Mouse (Mus musculus): ENCODE results near the gene Foxj2. TPM values are rescaled to one million over a fixed set of nuclear protein-coding genes. Genes with fewer than 3 reads are reported as not detected.

The Foxj2 gene
- polyA plus RNA-seq, 1 experiment from 2014 or later: 8.8 TPM

DNA sequence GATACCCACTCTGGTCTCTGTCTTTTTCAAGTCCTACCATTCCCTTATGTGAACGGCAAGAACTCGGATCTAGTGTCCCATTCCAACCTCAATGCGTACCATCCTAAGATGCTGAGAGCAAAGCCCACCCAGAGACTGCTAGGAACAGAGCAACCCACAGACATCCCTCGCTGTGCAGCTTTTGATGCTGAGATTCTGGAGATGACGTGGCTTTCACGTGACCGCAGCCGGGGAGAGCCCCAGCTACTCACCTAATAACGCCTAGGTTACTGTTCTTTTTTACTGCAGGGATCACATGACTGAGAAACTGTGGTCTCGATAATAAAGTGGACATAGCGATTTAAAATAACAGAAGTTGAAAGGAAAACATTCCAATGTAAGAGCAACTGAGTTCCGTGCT lies 34.8 kb downstream of the Foxj2 start:
- ATAC-seq (ENCODE audit: low read depth): no peak
- Histone ChIP-seq H3K9me3 (ENCODE audit: control insufficient read depth, low read length) (no peaks in the 10 kb centered on the region), H3K4me2 (ENCODE audit: low read depth, low read length) (no peak overlapping the region), H3K36me3 (ENCODE audit: control insufficient read depth, insufficient read depth, low read length) (no peaks in the 10 kb centered on the region), H3K27me3 (ENCODE audit: control insufficient read depth, insufficient read depth, low read length) (no peaks in the 10 kb centered on the region), H3K9ac (replicated peaks; ENCODE audit: low read depth, low read length) (no peak overlapping the region), H3K4me1 (ENCODE audit: control insufficient read depth, insufficient read depth, low read length) (no peaks in the 10 kb centered on the region), H3K4me3 (ENCODE audit: low read depth, low read length) (no peak overlapping the region), H3K27ac (ENCODE audit: low read depth, low read length) (no peak overlapping the region)
- WGBS: 85% methylated on average over 12 of the region's 12 CpGs

DNA sequence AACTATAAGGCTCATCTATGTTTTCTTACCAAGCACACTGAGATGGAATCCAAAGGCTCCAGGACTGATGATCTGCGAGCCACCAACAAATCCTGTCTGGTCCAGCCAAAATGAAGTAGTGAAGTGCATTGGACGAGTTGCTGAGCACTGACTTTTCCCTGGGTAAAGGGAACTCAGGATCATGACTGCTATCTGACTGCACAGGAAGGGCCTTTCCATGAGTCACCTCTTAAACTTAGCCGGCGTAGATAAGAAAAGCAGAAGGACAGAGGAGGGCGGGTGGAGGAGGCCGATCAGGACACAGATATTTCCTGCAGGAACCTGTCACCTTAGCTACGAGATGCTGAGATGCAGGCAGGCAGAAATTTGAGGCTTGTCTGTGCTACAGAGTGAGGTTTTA lies 36.2 kb downstream of the Foxj2 start, which contains the start of gene C3ar1:
TSS of gene C3ar1 (minus strand) at position 207 of the 400 bp plus-strand sequence.
- no peak for ATAC-seq (ENCODE audit: low read depth)
- Histone ChIP-seq H3K36me3 (ENCODE audit: control insufficient read depth, insufficient read depth, low read length) (no peaks in the 10 kb centered on the region), H3K4me3 (ENCODE audit: low read depth, low read length) (no peak within 1 kb of the TSS), H3K9ac (replicated peaks; ENCODE audit: low read depth, low read length) (no peak within 1 kb of the TSS), H3K27me3 (ENCODE audit: control insufficient read depth, insufficient read depth, low read length) (no peaks in the 10 kb centered on the region), H3K9me3 (ENCODE audit: control insufficient read depth, low read length) (no peaks in the 10 kb centered on the region), H3K27ac (ENCODE audit: low read depth, low read length) (no peak within 1 kb of the TSS), H3K4me2 (ENCODE audit: low read depth, low read length) (no peak within 1 kb of the TSS), H3K4me1 (ENCODE audit: control insufficient read depth, insufficient read depth, low read length) (no peaks in the 10 kb centered on the region)
- WGBS: 82% methylated on average over 7 of the region's 7 CpGs

DNA sequence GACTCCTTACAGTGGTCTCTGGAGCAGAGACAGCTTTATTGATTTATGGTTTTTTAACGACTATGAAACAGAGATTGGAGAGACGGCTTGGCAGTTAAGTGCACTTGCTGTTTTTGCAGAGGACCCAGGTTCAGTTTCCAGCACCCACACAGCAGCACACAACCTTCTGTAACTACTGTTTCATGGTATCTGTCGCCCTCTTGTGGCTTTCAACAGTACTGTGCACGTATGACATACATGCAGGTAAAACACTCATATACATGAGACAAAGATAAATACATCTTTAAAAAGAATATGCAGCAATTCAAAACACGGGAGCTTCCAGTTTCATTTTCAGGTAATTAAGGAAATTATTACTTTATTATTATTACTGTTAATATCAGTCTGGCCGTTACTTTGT lies 42.7 kb downstream of the Foxj2 start:
- Histone ChIP-seq H3K4me3 (ENCODE audit: low read depth, low read length) (no peak overlapping the region), H3K9ac (replicated peaks; ENCODE audit: low read depth, low read length) (no peak overlapping the region), H3K4me1 (ENCODE audit: control insufficient read depth, insufficient read depth, low read length) (no peaks in the 10 kb centered on the region), H3K9me3 (ENCODE audit: control insufficient read depth, low read length) (peaks cover 6% of the 10 kb centered on the region; the same call in 1 of the 2 replicates), H3K27ac (ENCODE audit: low read depth, low read length) (no peak overlapping the region), H3K36me3 (ENCODE audit: control insufficient read depth, insufficient read depth, low read length) (no peaks in the 10 kb centered on the region), H3K4me2 (ENCODE audit: low read depth, low read length) (no peak overlapping the region), H3K27me3 (ENCODE audit: control insufficient read depth, insufficient read depth, low read length) (no peaks in the 10 kb centered on the region)
- 82% methylated on average over 6 of the region's 6 CpGs for WGBS
- ATAC-seq (ENCODE audit: low read depth): no peak

DNA sequence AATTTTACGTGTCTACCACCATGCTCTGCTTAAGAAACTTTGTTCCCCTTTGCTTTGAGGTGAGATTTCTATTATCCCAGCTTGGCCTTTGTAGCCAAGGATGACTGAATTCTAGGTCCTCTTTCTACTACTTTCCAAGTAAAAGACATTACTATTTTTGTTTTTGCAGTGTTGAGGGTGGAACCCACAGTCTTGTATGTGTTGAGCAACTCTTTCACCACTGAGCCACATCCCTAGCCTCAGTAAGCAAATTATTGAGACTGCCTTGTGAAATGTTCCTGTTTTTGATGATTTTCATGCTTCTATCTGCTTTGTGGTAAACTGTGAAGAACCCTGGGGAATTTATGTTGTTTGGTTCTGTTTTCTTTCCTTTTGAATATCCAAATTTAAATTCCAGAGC lies 43.2 kb downstream of the Foxj2 start:
- Histone ChIP-seq H3K27me3 (ENCODE audit: control insufficient read depth, insufficient read depth, low read length) (no peaks in the 10 kb centered on the region), H3K36me3 (ENCODE audit: control insufficient read depth, insufficient read depth, low read length) (no peaks in the 10 kb centered on the region), H3K4me1 (ENCODE audit: control insufficient read depth, insufficient read depth, low read length) (no peaks in the 10 kb centered on the region), H3K4me3 (ENCODE audit: low read depth, low read length) (no peak overlapping the region), H3K4me2 (ENCODE audit: low read depth, low read length) (no peak overlapping the region), H3K9ac (replicated peaks; ENCODE audit: low read depth, low read length) (no peak overlapping the region), H3K9me3 (ENCODE audit: control insufficient read depth, low read length) (peaks cover 6% of the 10 kb centered on the region; the same call in 1 of the 2 replicates), H3K27ac (ENCODE audit: low read depth, low read length) (no peak overlapping the region)
- no peak for ATAC-seq (ENCODE audit: low read depth)
- WGBS: 93% methylated on average over 1 of the region's 1 CpGs

DNA sequence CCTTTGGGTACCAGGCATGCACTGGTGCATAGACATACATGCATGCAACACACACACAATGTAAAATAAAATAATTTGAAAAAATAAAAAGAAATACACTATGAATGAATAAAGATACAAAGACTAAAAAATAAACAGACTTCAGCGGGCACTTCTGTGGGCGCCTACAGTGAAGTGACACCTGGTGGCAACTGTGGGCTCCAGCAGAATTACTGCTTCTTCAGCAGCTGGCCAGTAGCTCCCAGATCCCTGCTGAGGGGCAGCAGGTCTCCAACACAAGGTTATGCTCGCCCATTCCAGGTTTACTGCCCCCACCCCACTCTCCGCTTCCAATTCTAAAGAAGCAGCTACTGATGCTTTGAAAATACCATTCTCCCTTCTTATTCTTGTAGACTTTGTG lies 48.2 kb downstream of the Foxj2 start:
- H3K27me3 ChIP-seq (ENCODE audit: control insufficient read depth, insufficient read depth, low read length): no peaks in the 10 kb centered on the region
- H3K9ac ChIP-seq (replicated peaks; ENCODE audit: low read depth, low read length): no peak overlapping the region
- ATAC-seq (ENCODE audit: low read depth): no peak
- H3K36me3 ChIP-seq (ENCODE audit: control insufficient read depth, insufficient read depth, low read length): no peaks in the 10 kb centered on the region
- H3K27ac ChIP-seq (ENCODE audit: low read depth, low read length): no peak overlapping the region
- no peaks in the 10 kb centered on the region for H3K9me3 ChIP-seq (ENCODE audit: control insufficient read depth, low read length)
- no peaks in the 10 kb centered on the region for H3K4me1 ChIP-seq (ENCODE audit: control insufficient read depth, insufficient read depth, low read length)
- 70% methylated on average over 4 of the region's 4 CpGs for WGBS
- no peak overlapping the region for H3K4me2 ChIP-seq (ENCODE audit: low read depth, low read length)
- H3K4me3 ChIP-seq (ENCODE audit: low read depth, low read length): no peak overlapping the region

DNA sequence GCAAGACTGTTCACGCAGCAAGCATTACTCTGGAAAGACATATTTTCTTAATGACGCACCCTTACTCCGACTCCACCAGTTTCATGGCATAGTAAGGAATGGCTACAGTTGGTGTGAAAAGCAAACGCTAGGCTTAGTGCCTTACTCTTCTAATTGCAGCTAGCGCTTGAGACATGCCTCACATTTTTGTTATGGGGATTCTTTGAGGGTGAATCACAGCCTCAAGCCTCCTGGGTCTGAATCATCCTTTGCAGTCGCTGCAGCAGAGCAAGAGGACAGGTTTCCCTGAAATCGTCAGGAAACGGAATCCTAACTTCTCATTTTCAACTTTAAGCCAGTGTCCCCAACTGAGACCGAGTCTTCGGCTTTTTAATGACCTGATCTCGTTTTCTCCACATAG lies 50.1 kb downstream of the Foxj2 start:
- Histone ChIP-seq H3K36me3 (ENCODE audit: control insufficient read depth, insufficient read depth, low read length) (no peaks in the 10 kb centered on the region), H3K4me2 (ENCODE audit: low read depth, low read length) (no peak overlapping the region), H3K9me3 (ENCODE audit: control insufficient read depth, low read length) (no peaks in the 10 kb centered on the region), H3K27ac (ENCODE audit: low read depth, low read length) (no peak overlapping the region), H3K27me3 (ENCODE audit: control insufficient read depth, insufficient read depth, low read length) (no peaks in the 10 kb centered on the region), H3K9ac (replicated peaks; ENCODE audit: low read depth, low read length) (no peak overlapping the region), H3K4me3 (ENCODE audit: low read depth, low read length) (no peak overlapping the region), H3K4me1 (ENCODE audit: control insufficient read depth, insufficient read depth, low read length) (no peaks in the 10 kb centered on the region)
- 88% methylated on average over 11 of the region's 11 CpGs for WGBS
- no peak for ATAC-seq (ENCODE audit: low read depth)

DNA sequence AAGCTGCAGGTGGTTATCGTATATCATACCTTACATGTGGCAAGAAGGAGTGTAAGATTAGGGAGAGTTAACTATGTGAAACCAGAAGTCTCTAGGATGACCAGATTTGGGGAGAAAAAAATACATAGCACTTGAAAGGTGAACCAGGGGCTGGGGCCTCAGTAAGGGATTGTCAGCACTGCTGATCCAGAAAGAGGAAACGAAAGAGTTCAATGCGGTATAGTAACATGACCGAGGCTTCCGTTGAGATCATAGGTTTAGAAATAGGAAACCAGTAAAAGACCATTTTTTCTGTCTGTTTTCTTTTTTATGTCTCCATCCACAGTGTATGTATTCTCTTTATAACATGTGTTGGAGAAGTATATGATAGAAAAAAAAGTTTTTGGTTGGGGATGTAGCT lies 53.1 kb downstream of the Foxj2 start:
- Histone ChIP-seq H3K27ac (ENCODE audit: low read depth, low read length) (no peak overlapping the region), H3K9me3 (ENCODE audit: control insufficient read depth, low read length) (no peaks in the 10 kb centered on the region), H3K9ac (replicated peaks; ENCODE audit: low read depth, low read length) (no peak overlapping the region), H3K4me1 (ENCODE audit: control insufficient read depth, insufficient read depth, low read length) (peaks cover 8% of the 10 kb centered on the region), H3K36me3 (ENCODE audit: control insufficient read depth, insufficient read depth, low read length) (no peaks in the 10 kb centered on the region), H3K27me3 (ENCODE audit: control insufficient read depth, insufficient read depth, low read length) (no peaks in the 10 kb centered on the region), H3K4me2 (ENCODE audit: low read depth, low read length) (no peak overlapping the region), H3K4me3 (ENCODE audit: low read depth, low read length) (no peak overlapping the region)
- ATAC-seq (ENCODE audit: low read depth): no peak
- 99% methylated on average over 5 of the region's 5 CpGs for WGBS

DNA sequence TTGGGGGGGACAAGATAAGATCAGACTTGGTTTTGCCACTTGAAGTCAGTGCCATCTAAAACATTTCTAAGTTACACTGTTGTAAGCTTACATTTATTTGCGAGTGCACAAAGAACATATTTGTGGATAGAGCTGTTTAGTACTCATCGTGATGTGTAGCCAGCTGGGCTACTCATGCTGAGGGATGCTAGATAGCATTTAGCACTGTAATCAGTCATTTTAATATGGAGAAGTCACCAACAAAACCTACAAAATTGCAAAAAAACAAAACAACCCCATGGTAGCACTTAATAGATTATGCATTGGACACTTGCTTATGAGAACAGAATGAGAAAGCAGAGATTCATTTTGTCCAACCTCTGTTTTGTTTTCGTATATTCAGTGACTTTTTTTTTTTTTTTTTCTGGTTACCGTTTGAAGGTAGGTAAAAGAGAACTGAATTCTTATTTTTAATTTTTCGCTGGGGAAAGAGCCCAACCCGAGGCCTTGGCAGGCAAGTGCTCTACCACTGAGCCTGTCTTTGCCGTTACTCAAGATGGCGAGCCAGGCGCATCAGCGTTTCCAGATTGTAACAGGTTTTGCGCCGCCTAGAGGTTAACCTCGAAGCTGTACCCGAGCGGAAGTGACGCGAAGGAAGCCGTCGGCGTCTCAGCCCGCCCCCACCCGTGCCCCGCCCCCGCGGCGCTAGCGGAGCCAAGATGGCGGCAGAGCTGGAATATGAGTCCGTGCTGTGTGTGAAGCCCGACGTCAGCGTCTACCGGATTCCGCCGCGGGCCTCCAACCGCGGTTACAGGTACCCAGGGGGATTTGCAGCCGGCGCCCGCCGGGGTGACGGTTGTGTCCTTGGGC lies 54.4 kb downstream of the Foxj2 start, which contains the start of gene Necap1:
TSS of gene Necap1 (plus strand) at position 604 of the 849 bp plus-strand sequence.
- H3K27ac ChIP-seq (ENCODE audit: low read depth, low read length): peak within 1 kb of the TSS; percentile 92
- H3K4me2 ChIP-seq (ENCODE audit: low read depth, low read length): peak within 1 kb of the TSS; percentile 62
- ATAC-seq (ENCODE audit: low read depth): peak; percentile 98
- WGBS: 9% methylated on average over 40 of the region's 43 CpGs
- peaks cover 8% of the 10 kb centered on the region for H3K4me1 ChIP-seq (ENCODE audit: control insufficient read depth, insufficient read depth, low read length)
- H3K36me3 ChIP-seq (ENCODE audit: control insufficient read depth, insufficient read depth, low read length): no peaks in the 10 kb centered on the region
- peak within 1 kb of the TSS; percentile 78 for H3K4me3 ChIP-seq (ENCODE audit: low read depth, low read length)
- peak within 1 kb of the TSS; percentile 84 for H3K9ac ChIP-seq (replicated peaks; ENCODE audit: low read depth, low read length)
- H3K9me3 ChIP-seq (ENCODE audit: control insufficient read depth, low read length): no peaks in the 10 kb centered on the region
- H3K27me3 ChIP-seq (ENCODE audit: control insufficient read depth, insufficient read depth, low read length): no peaks in the 10 kb centered on the region

DNA sequence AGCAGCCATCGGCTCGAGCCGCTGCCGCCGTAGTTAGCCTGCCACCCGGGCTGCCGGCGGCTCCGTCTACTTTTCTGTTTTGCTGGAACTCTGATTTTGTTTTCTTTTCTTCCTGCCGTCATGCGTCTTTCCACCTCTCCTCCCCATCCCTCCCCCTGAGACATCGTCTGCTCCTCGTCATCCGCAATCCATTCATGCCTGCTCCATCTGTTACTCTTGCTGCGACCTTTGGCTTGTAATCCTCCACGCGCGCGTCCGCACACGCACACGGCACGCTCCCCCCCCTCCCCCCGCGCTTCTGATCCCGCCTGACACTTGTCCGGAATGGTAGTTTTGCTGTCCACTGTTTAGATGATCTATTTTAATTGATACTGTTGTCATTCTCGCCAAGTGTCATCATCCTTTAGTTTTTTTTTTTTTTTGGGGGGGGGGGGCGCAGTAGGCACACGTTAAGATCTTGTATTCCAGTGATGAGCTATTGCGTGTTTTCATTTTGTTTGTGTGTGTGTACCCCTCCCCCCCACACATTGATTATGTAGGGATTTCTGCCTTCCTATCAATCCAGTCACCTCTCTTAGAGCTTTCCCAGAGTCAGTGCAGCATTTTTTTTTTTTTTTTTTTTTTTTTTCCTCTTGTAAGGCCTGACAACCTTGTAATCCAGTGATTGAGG lies 55.1 kb downstream of the Foxj2 start:
- peak; percentile 81 for ATAC-seq (ENCODE audit: low read depth)
- H3K4me1 ChIP-seq (ENCODE audit: control insufficient read depth, insufficient read depth, low read length): peaks cover 8% of the 10 kb centered on the region
- H3K4me2 ChIP-seq (ENCODE audit: low read depth, low read length): peak overlapping the region; percentile 62
- no peaks in the 10 kb centered on the region for H3K36me3 ChIP-seq (ENCODE audit: control insufficient read depth, insufficient read depth, low read length)
- no peaks in the 10 kb centered on the region for H3K27me3 ChIP-seq (ENCODE audit: control insufficient read depth, insufficient read depth, low read length)
- H3K9ac ChIP-seq (replicated peaks; ENCODE audit: low read depth, low read length): peak overlapping the region; percentile 84
- H3K27ac ChIP-seq (ENCODE audit: low read depth, low read length): peak overlapping the region; percentile 92
- WGBS: under 1% methylated on average over 28 of the region's 31 CpGs
- H3K9me3 ChIP-seq (ENCODE audit: control insufficient read depth, low read length): no peaks in the 10 kb centered on the region
- peak overlapping the region; percentile 78 for H3K4me3 ChIP-seq (ENCODE audit: low read depth, low read length)
